Mouse (Mus musculus) spleen, postnatal 10 days (tissue): ENCODE measurements around the gene Gm21209.
"Not testable (repeated sequence)": the region's sequence is repeated elsewhere in the genome, so short reads cannot be mapped to it uniquely, and the experiment has no call there.

ENCODE experiments used
- DNase-seq, 2 experiments: peaks; one replicate each; pipeline ENCODE4 v3.0.0; 2021 to 2022; ENCODE audit warnings: low spot score in 2 of 2

Gm21209 gene

GRCm38 (mm10) chrY:49570856-49571255, at the start of gene Gm21209:
TSS of gene Gm21209 (plus strand) at chrY:49571156.
- DNase-seq: not testable (repeated sequence)
